Mouse (Mus musculus): ENCODE data around the gene Gm10358. TPM values are rescaled to one million over a fixed set of nuclear protein-coding genes. Genes with fewer than 3 reads are reported as not detected.
"Not testable (repeated sequence)": the region's sequence is repeated elsewhere in the genome, so short reads cannot be mapped to it uniquely, and the experiment has no call there.

Gm10358 gene
- polyA plus RNA-seq (2021), result 0.24 TPM

GRCm38 (mm10) chr8:75406489-75406888 lies at the start of gene Gm10358:
Gm10358 (minus strand) TSS chr8:75406589.
- no peak for DNase-seq (ENCODE audit: low read depth, low spot score)
- peaks cover 3% of the 10 kb centered on the region for H3K27me3 ChIP-seq
- POLR2A ChIA-PET, result no interaction called here
- CTCF ChIA-PET, result no interaction called here
- in situ Hi-C loops (cut with MboI; ENCODE audit: low pct_unique_long_range_greater_than_20kb), result no loop called here
- no peak for TF ChIP-seq CTCF (IDR thresholded peaks at IDR 0.05)
- ATAC-seq, result no peak

DNA sequence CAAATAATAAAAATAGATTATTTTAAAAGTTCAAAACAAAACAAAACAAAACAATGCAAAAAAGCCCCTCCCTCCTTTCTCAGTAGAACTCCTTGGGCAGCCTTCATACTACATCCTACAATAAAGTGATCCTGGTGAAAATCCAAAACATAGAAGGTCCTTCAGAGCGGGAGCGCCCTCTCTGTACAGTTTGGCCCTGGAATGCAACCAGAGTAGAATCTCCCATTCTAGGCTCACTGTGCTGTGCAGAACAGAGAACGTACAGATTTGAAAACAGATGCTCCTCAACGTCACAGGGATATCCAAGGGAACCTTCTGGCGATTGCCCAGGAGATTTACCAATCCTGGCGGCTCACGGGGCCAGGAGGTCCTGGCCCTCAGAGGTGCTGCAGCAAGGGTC lies 42.0 kb upstream of the Gm10358 start, which contains the start of gene Iqcm:
TSS of gene Iqcm (plus strand) at position 301 of the 400 bp plus-strand sequence.
- ATAC-seq (no peak), DNase-seq (ENCODE audit: low read depth, low spot score) (no peak)
- no peak for TF ChIP-seq CTCF (IDR thresholded peaks at IDR 0.05)
- CTCF ChIA-PET, result no interaction called here
- in situ Hi-C loops (cut with MboI; ENCODE audit: low pct_unique_long_range_greater_than_20kb), result no loop called here
- H3K27me3 ChIP-seq, result no peaks in the 10 kb centered on the region
- POLR2A ChIA-PET, result no interaction called here

GRCm38 (mm10) chr8:75415696-75416095 lies 9.3 kb upstream of the Gm10358 start:
- CTCF ChIA-PET; ATAC-seq; H3K27me3 ChIP-seq; POLR2A ChIA-PET; DNase-seq (ENCODE audit: low read depth, low spot score); in situ Hi-C loops (cut with MboI; ENCODE audit: low pct_unique_long_range_greater_than_20kb): not testable (repeated sequence)

GRCm38 (mm10) chr8:75384770-75385290 lies 21.6 kb downstream of the Gm10358 start:
- ATAC-seq (no peak), DNase-seq (ENCODE audit: low read depth, low spot score) (no peak)
- in situ Hi-C loops (cut with MboI; ENCODE audit: low pct_unique_long_range_greater_than_20kb), result no loop called here
- H3K27me3 ChIP-seq, result no peaks in the 10 kb centered on the region
- POLR2A ChIA-PET, result no interaction called here
- CTCF ChIA-PET, result no interaction called here
- no peak for TF ChIP-seq CTCF (IDR thresholded peaks at IDR 0.05)

DNA sequence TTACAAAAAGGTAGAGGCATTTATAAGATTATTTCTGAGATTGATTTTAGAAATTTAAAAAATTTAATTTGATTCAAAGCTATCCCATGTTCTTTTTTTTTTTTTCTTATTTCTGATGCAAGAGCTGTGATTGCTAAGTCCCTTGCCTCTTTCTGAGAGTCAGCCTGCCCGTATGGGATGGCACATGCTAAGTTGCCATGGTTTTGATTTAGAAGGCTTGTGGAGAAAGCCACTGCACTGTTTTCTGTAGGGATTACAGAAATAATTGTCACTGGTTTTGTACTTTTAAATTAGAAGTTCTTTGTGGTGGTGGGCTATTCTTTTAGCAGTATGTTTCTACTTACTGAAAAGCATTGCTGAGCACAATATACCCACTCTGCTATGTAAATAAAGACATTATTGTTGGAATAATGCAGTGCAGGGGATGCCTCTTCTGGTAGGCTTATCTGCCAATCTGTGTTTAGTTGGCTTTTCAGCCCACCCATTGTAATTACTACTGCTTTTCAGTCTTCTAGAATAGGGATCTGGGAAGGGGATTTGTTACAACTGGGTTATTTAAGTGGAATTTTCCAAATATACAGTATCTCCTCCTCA lies 30.8 kb downstream of the Gm10358 start:
- TF ChIP-seq CTCF (IDR thresholded peaks at IDR 0.05), result no peak
- in situ Hi-C loops (cut with MboI; ENCODE audit: low pct_unique_long_range_greater_than_20kb), result no loop called here
- CTCF ChIA-PET, result no interaction called here
- POLR2A ChIA-PET, result no interaction called here
- H3K27me3 ChIP-seq, result no peaks in the 10 kb centered on the region
- no peak for ATAC-seq
- no peak for DNase-seq (ENCODE audit: low read depth, low spot score)

DNA sequence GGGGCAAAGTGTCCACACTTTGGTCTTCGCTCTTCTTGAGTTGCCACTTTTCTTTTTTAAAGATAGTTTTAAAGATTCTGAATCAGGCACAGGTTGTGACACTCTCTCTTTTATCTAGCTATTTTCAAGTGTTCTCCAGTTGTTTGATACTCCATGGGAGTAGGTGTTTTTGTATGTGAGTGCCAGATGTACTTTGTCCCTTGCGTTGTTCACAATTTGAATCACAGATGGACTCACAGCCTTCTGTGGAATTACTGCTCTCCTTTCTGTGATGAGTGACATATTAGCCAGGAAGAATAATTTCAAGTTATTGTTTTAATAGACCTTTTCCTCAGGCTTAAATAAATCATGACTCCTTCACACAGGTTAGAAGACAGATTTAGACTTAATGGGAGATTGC lies 34.4 kb downstream of the Gm10358 start:
- DNase-seq (ENCODE audit: low read depth, low spot score) (no peak), ATAC-seq (no peak)
- no peaks in the 10 kb centered on the region for H3K27me3 ChIP-seq
- TF ChIP-seq CTCF (IDR thresholded peaks at IDR 0.05), result no peak
- in situ Hi-C loops (cut with MboI; ENCODE audit: low pct_unique_long_range_greater_than_20kb), result no loop called here
- ChIA-PET CTCF (interaction anchor here (1.3 kb wide), 1 partner anchor 11 kb away, joined by 3 read pairs; no protein-coding TSS in a partner anchor), POLR2A (no interaction called here)

Other genes starting within 250 kb of the Gm10358 start
- 3.6 TPM for gene Rasd2, start 192.6 kb downstream of the Gm10358 start, polyA plus RNA-seq (2021)
- not detected for gene Iqcm, start 42.1 kb upstream of the Gm10358 start, polyA plus RNA-seq (2021)